Mouse (Mus musculus): ENCODE data around the gene Gm49336.

DNA sequence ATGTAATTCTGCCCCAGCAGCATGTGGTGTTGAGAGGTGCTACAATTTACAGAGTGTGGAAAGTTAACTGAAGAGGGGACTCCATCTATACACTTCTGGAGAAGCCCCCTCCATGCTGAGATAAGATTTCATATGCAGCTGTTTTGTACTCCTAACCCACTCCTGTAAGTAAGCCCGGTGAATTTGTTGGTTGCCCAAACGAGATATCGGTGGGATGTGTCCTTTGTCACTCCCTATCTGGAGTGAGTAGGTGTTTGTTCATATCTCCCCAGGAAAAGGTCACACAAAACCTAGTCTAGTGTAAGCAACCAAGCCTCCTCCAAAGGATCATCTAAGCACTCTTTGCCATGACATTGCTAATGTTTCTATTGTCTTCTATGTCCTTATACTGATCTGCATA, 2.2 kb upstream of the Gm49336 start:
- TF ChIP-seq RAD21 (IDR thresholded peaks at IDR 0.05; ENCODE audit: low read depth, low read length) (no peak), MEF2A (IDR thresholded peaks at IDR 0.05; ENCODE audit: borderline replicate concordance, low read depth, low read length) (no peak), MAFK (IDR thresholded peaks at IDR 0.05; ENCODE audit: insufficient replicate concordance, low read length) (no peak), BHLHE40 (IDR thresholded peaks at IDR 0.05; ENCODE audit: low read depth, low read length) (no peak), ZKSCAN1 (IDR thresholded peaks at IDR 0.05; ENCODE audit: borderline replicate concordance, low read depth, low read length) (no peak), KAT2A (IDR thresholded peaks at IDR 0.05; ENCODE audit: insufficient replicate concordance, low read length) (no peak), JUN (IDR thresholded peaks at IDR 0.05; ENCODE audit: insufficient read depth, low read depth, low read length) (no peak), ZMIZ1 (IDR thresholded peaks at IDR 0.05; ENCODE audit: low read depth, low read length) (no peak), EP300 (IDR thresholded peaks at IDR 0.05; ENCODE audit: low read length) (no peak), POLR2A (IDR thresholded peaks at IDR 0.05; ENCODE audit: low read depth, low read length) (no peak), CTCF (conservative IDR thresholded peaks at IDR 0.05 in 1 of 2, IDR thresholded peaks at IDR 0.05 in 1 of 2; ENCODE audit: low read depth in 2 of 2, low read length in 2 of 2) (no peak), ZNF384 (IDR thresholded peaks at IDR 0.05; ENCODE audit: low read depth, low read length) (no peak), UBTF (IDR thresholded peaks at IDR 0.05; ENCODE audit: low read depth, low read length) (no peak), POLR2AphosphoS2 (IDR thresholded peaks at IDR 0.05; ENCODE audit: low read depth, low read length) (no peak)
